Mouse (Mus musculus): ENCODE results near the gene Ppm1g.

GRCm38 (mm10) chr5:31194486-31195485 lies 25.7 kb downstream of the Ppm1g start:
- TF ChIP-seq CTCF (IDR thresholded peaks at IDR 0.05; ENCODE audit: insufficient read depth, low read length) (no peak), POLR2A (IDR thresholded peaks at IDR 0.05; ENCODE audit: borderline replicate concordance, extremely low read depth, low read depth, low read length) (no peak)

Data from lung, adult 2 months (tissue).